Mouse (Mus musculus) stomach, embryonic 16.5 days (tissue): Measurements from ENCODE around the gene Hmcn1. TPM values are rescaled to one million over a fixed set of nuclear protein-coding genes. Genes with fewer than 3 reads are reported as not detected.

Source experiments
- ATAC-seq: fragments of 200-750 bp; cut with Nextera tagmentation; 2 replicates; pipeline ENCODE4 v1.8.0; 2017; ENCODE audit warnings: moderate number of reproducible peaks, moderate TSS enrichment; ENCODE audit not compliant: insufficient read depth, low FRiP score
- H3K27ac ChIP-seq: fragments of 300-500 bp; sonication (generic); 2 replicates; pipeline ENCODE4 v1.5.1; 2014; ENCODE audit warnings: low read length
- H3K27me3 ChIP-seq: fragments of 300-500 bp; sonication (generic); 2 replicates; pipeline ENCODE4 v1.6.1; 2014; ENCODE audit warnings: low read length, control low read depth, mixed read lengths; ENCODE audit not compliant: control insufficient read depth, insufficient read depth
- H3K36me3 ChIP-seq: fragments of 300-500 bp; sonication (generic); 2 replicates; pipeline ENCODE4 v1.6.1; 2014; ENCODE audit warnings: low read length; ENCODE audit not compliant: control insufficient read depth, insufficient read depth
- H3K4me1 ChIP-seq: fragments of 300-500 bp; sonication (generic); 2 replicates; pipeline ENCODE4 v1.6.1; 2014; ENCODE audit warnings: low read length, control low read depth, mixed read lengths; ENCODE audit not compliant: control insufficient read depth, insufficient read depth
- H3K4me2 ChIP-seq: fragments of 300-500 bp; sonication (generic); 2 replicates; pipeline ENCODE4 v1.6.1; 2014; ENCODE audit warnings: low read depth, low read length, mixed read lengths
- H3K4me3 ChIP-seq: fragments of 300-500 bp; sonication (generic); replicated peaks from 2 replicates; pipeline ENCODE4 v1.5.1; 2014; ENCODE audit warnings: mild to moderate bottlenecking, low read length
- H3K9ac ChIP-seq: fragments of 300-500 bp; sonication (generic); 2 replicates; pipeline ENCODE4 v1.6.1; 2014; ENCODE audit warnings: low read length
- H3K9me3 ChIP-seq: fragments of 300-500 bp; sonication (generic); replicated peaks from 2 replicates; pipeline ENCODE4 v1.6.1; 2016; ENCODE audit warnings: low read length, control low read depth; ENCODE audit not compliant: control insufficient read depth
- WGBS: fragments of 180-500 bp; shearing (Covaris S2); extraction: QIAGEN DNeasy Blood & Tissue Kit; methylation state at CpG from one replicate; pipeline ENCODE4 v1.1.7; 2014; 5-methylcytosine and 5-hydroxymethylcytosine counted together
- polyA plus RNA-seq: library from polyadenylated mRNA; unstranded; fragments of >200 nt; fragmentation: Nextera tagmentation; extraction: Ambion mirVana; gene quantifications from 2 replicates; pipeline ENCODE4 v1.2.1, GENCODE M21; 2015

Hmcn1 gene
- polyA plus RNA-seq, 1 experiment from 2014 or later: 13.6 TPM

DNA sequence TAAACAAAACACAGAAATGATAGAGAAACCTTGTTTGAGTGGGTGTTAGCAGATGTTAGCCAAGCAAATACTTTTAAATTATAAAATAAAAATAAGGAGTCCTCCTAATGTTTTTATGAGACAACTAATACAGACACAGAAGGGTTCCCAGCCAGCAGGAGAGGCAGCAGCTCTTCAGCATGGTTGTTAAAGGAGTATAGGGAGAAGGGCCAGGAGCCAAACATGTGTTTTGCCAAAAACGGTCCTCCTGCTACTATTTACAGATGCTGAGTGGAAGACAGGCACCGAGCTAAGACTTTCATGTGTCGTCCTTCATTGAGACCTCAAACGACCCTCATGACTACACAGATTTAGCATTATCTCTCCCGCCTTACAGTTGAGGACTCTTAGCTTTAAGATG, 281.8 kb downstream of the Hmcn1 start:
- Histone ChIP-seq H3K27me3 (no peaks in the 10 kb centered on the region), H3K36me3 (no peaks in the 10 kb centered on the region), H3K9me3 (no peaks in the 10 kb centered on the region), H3K4me2 (no peak overlapping the region), H3K27ac (no peak overlapping the region), H3K4me3 (no peak overlapping the region), H3K9ac (no peak overlapping the region), H3K4me1 (no peaks in the 10 kb centered on the region)
- 72% methylated on average over 5 of the region's 5 CpGs for WGBS
- no peak for ATAC-seq

DNA sequence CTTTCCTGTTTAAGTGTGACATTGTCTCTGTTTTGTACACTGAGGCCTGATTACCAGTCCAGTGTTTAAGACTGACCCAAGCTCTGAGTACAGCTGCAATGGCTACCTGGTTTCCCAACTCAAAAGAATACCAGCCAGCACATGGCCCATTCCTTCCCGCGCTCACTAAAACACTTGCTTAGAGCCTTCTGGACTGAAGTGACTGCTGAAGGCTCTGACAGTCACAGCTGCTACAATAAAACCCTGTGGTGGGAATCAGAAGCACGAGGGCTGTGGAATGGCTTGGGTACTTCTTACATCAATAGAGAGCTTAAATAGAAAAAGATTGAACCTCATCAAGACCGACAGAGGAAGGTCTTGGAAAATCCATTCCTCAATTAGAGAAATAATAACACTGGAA, 286.7 kb downstream of the Hmcn1 start:
- Histone ChIP-seq H3K9ac (no peak overlapping the region), H3K4me3 (no peak overlapping the region), H3K36me3 (no peaks in the 10 kb centered on the region), H3K27me3 (no peaks in the 10 kb centered on the region), H3K9me3 (no peaks in the 10 kb centered on the region), H3K27ac (no peak overlapping the region), H3K4me2 (no peak overlapping the region), H3K4me1 (no peaks in the 10 kb centered on the region)
- no peak for ATAC-seq
- 80% methylated on average over 4 of the region's 4 CpGs for WGBS

DNA sequence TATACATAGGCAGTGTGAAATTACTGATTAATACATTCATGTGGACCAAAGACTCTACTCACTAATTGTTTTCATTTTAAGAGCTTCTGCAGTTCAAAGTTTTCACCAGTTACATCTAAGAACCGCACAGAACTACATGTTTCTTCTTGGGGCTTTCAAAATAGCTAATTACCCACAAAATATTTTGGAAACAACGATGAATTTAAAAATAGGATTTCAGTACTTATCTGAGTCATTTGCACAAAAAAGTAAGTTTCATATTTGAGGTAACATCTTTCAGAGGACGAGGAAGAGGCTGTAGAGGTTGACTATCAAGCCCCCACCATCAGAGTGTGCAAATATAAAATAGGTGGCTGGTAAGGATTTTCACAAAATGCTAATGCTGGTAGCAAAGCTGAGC, 295.5 kb downstream of the Hmcn1 start:
- no peaks in the 10 kb centered on the region for H3K4me1 ChIP-seq
- no peaks in the 10 kb centered on the region for H3K36me3 ChIP-seq
- H3K27me3 ChIP-seq: no peaks in the 10 kb centered on the region
- H3K4me2 ChIP-seq: no peak overlapping the region
- WGBS: 86% methylated on average over 3 of the region's 3 CpGs
- no peaks in the 10 kb centered on the region for H3K9me3 ChIP-seq
- no peak overlapping the region for H3K9ac ChIP-seq
- no peak overlapping the region for H3K4me3 ChIP-seq
- no peak for ATAC-seq
- no peak overlapping the region for H3K27ac ChIP-seq

DNA sequence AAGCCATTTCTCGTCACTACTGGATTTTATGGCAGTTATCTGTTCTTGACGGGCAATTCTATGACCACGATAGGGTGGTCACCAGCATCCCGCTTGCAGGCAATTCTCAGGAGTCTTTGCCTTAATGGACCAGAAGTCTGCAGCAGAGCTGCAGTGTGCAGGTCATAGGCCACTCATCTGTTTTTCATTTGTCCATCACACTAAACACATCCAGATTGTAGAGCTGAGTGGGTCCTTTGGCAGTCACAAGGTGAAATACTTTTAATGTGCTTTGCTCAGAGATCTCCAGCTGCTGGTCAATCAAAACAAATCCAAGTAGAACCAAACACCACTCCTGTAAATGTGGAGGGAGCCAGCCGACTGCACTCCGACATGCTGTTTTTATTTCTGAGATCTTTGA, 311.2 kb downstream of the Hmcn1 start:
- H3K36me3 ChIP-seq: no peaks in the 10 kb centered on the region
- H3K4me3 ChIP-seq: no peak overlapping the region
- H3K9me3 ChIP-seq: no peaks in the 10 kb centered on the region
- no peak for ATAC-seq
- WGBS: 70% methylated on average over 6 of the region's 6 CpGs
- H3K4me1 ChIP-seq: no peaks in the 10 kb centered on the region
- H3K27ac ChIP-seq: no peak overlapping the region
- no peaks in the 10 kb centered on the region for H3K27me3 ChIP-seq
- no peak overlapping the region for H3K4me2 ChIP-seq
- H3K9ac ChIP-seq: no peak overlapping the region

DNA sequence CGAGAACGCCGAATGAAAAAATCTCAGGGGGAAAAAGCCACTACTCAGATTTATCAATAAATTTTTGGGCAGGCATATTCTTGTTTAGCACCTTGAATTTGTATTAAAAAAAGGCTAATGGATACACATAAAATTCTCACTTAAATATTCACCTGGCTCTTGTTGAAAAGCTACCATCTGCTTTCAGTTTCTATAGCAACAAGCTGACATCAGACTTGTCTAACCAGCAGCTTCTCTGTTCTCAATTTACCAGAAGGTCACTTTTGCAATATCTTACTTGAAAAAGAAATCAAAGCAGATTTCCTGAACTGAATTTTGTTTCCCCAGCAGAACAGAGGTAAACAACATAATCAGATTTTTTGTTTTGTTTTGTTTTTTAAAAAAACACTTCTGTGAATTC, 311.8 kb downstream of the Hmcn1 start:
- no peak for ATAC-seq
- H3K4me1 ChIP-seq: no peaks in the 10 kb centered on the region
- H3K9me3 ChIP-seq: no peaks in the 10 kb centered on the region
- no peaks in the 10 kb centered on the region for H3K36me3 ChIP-seq
- no peak overlapping the region for H3K4me2 ChIP-seq
- H3K4me3 ChIP-seq: no peak overlapping the region
- no peak overlapping the region for H3K27ac ChIP-seq
- H3K27me3 ChIP-seq: no peaks in the 10 kb centered on the region
- H3K9ac ChIP-seq: no peak overlapping the region
- 89% methylated on average over 3 of the region's 3 CpGs for WGBS

DNA sequence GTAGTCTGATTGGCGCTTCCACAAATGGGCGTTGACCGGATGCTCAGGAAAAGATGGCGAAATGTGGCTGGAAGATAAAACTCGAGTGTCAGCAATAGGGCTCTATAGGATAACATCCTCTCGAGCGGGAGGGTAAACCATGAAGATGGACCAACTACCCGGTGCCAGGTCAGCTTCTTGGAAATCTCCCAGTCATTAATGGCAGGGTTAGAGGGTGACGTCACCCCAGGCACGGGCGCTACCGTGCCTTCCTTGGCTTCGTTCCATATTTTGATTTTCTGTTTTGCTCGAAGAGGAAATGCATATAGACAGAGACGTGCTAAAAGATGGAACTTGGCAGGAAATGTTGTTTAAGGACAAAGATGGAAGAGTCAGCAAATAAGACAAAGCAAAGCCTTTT, 312.2 kb downstream of the Hmcn1 start:
- Histone ChIP-seq H3K4me3 (no peak overlapping the region), H3K36me3 (no peaks in the 10 kb centered on the region), H3K9me3 (no peaks in the 10 kb centered on the region), H3K27ac (no peak overlapping the region), H3K27me3 (no peaks in the 10 kb centered on the region), H3K4me2 (no peak overlapping the region), H3K4me1 (no peaks in the 10 kb centered on the region), H3K9ac (no peak overlapping the region)
- WGBS: 78% methylated on average over 15 of the region's 15 CpGs
- ATAC-seq: no peak

DNA sequence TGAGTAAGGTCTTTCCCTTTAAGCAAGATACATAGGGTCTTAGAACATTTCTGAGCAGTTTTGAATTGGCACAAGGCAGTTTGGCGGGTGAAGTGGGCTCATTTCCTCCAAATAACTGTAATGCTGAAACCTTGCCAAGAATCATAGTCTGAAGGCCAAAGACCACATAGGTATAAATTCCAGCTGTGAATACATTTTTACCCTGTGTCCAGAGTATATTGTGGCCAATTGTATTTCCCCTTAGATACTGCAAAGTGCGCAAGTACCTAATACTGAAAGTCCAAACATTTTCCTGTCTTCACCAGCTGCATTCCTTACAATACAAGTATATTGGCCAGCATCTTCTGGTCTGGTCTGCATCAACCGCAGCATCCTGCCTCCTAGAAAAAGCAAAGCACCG, 312.9 kb downstream of the Hmcn1 start:
- WGBS: 80% methylated on average over 4 of the region's 4 CpGs
- no peaks in the 10 kb centered on the region for H3K4me1 ChIP-seq
- H3K4me3 ChIP-seq: no peak overlapping the region
- ATAC-seq: no peak
- H3K27me3 ChIP-seq: no peaks in the 10 kb centered on the region
- H3K9ac ChIP-seq: no peak overlapping the region
- H3K4me2 ChIP-seq: no peak overlapping the region
- H3K36me3 ChIP-seq: no peaks in the 10 kb centered on the region
- no peaks in the 10 kb centered on the region for H3K9me3 ChIP-seq
- no peak overlapping the region for H3K27ac ChIP-seq

DNA sequence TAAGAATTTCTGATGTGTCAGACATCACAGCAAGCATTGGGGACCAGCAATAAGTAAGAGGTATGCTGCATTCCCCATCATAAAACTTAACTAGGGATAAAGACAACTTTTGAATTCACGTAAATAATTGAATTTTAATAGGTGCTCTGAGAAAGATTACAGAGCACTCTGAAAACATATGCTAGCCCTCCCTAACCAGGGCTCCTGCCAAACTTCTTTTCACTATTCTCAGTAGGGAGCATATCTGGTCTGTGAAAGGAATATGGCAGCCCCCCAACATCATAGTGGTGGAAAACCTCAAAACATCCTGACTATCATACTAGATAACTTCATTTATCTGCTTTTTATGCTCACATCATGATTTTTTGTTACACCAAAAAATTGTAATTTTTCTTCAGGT, 347.9 kb downstream of the Hmcn1 start:
- 91% methylated on average over 1 of the region's 1 CpGs for WGBS
- Histone ChIP-seq H3K4me2 (no peak overlapping the region), H3K9me3 (no peaks in the 10 kb centered on the region), H3K27ac (no peak overlapping the region), H3K4me1 (no peaks in the 10 kb centered on the region), H3K36me3 (no peaks in the 10 kb centered on the region), H3K27me3 (no peaks in the 10 kb centered on the region), H3K4me3 (no peak overlapping the region), H3K9ac (no peak overlapping the region)
- no peak for ATAC-seq

DNA sequence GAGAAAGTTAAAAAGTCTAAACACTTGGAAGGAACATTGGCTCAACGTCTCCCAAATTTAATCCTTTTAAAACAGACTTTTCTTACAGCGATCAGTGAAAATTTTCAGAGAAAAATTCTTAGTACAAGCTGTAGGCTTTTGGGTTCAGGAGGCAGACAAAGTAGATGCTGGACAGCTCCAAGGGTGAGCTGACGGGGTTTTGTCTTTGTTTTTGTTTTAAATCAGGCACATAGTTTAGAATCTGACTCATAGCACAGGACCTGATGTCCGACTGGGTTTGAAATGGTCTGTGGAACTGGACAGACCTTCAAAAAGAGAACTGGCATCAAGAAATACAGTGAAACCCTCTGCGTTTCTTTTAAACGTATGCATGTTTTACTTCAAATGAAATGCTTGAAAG, 353.7 kb downstream of the Hmcn1 start:
- H3K4me1 ChIP-seq: no peaks in the 10 kb centered on the region
- H3K4me2 ChIP-seq: no peak overlapping the region
- no peaks in the 10 kb centered on the region for H3K27me3 ChIP-seq
- no peaks in the 10 kb centered on the region for H3K9me3 ChIP-seq
- H3K4me3 ChIP-seq: no peak overlapping the region
- 35% methylated on average over 6 of the region's 6 CpGs for WGBS
- H3K36me3 ChIP-seq: no peaks in the 10 kb centered on the region
- no peak overlapping the region for H3K9ac ChIP-seq
- no peak overlapping the region for H3K27ac ChIP-seq
- no peak for ATAC-seq

DNA sequence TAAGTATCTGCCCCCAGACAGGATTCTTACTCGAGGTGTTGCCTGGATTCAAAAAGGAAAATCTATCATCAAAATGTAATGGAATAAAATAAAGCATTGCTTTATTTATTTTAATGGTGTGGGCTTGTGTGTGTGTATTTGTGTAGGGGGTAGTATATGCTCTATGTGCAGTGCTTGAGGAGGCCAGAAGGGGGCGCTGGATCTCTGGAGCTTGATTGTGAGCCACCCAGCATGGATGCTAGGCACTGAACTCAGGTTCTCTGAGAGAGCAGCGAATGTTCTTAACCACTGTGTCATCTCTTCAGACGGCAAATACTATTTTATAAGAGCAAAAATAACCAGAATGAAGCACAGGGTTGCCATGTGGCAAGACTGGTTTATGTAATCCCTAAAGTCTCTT, 360.7 kb downstream of the Hmcn1 start:
- ATAC-seq: no peak
- no peak overlapping the region for H3K4me2 ChIP-seq
- H3K4me1 ChIP-seq: no peaks in the 10 kb centered on the region
- no peaks in the 10 kb centered on the region for H3K36me3 ChIP-seq
- no peaks in the 10 kb centered on the region for H3K27me3 ChIP-seq
- no peak overlapping the region for H3K4me3 ChIP-seq
- no peaks in the 10 kb centered on the region for H3K9me3 ChIP-seq
- H3K9ac ChIP-seq: no peak overlapping the region
- H3K27ac ChIP-seq: no peak overlapping the region
- 67% methylated on average over 4 of the region's 4 CpGs for WGBS
